ENCODE assay signal across 19 mouse cellular contexts in the genomic region with DNA sequence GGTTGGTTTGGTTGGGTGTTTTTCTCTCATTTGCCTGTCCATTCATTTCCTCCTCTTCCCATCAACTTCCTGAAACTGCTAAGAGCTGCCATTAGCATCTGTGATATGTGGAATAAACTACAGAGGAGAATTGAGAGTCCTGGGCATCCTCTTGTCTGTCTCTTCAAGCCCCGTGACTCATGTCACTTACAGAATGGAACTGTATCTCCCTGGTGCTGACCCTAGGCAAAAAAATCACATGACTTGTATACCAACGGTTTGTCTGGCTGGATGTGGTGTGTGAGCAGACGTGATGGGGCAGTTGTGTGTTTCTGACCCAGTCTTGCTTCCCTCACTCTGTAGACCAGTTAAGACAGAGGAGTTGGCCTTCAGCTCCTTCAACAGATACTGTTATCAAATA.
DNase-seq lines count a peak whose midpoint lies in the region; TF ChIP-seq lines count a peak whose summit lies in the region.
"Had no signal": no experiment of that assay in that cellular context is flagged by ENCODE, and none has a peak within 500 bp of the region (broad histone marks: within the 10 kb centered on the region; RNA-seq: fewer than 3 reads in every experiment).

No protein-coding gene starts in this region.

- no peak for TF ChIP-seq CTCF in testis, adult 2 months (IDR thresholded peaks at IDR 0.05; ENCODE audit: control insufficient read depth, insufficient read depth, insufficient replicate concordance, low read depth, low read length)
- TF ChIP-seq CTCF in CH12.LX (conservative IDR thresholded peaks at IDR 0.05 in 1 of 2, IDR thresholded peaks at IDR 0.05 in 1 of 2; ENCODE audit: low read depth in 2 of 2, low read length in 2 of 2): no peak

- no peaks in the 10 kb centered on the region for H3K79me2 ChIP-seq in CH12.LX (replicated peaks; ENCODE audit: control insufficient read depth, extremely low read depth, insufficient read depth, poor library complexity, severe bottlenecking)

- TF ChIP-seq RAD21 in CH12.LX (IDR thresholded peaks at IDR 0.05; ENCODE audit: low read depth, low read length): no peak

- no peak overlapping the region for H3K4me2 ChIP-seq in CH12.LX (ENCODE audit: insufficient read depth, low read depth, poor library complexity, severe bottlenecking)

- H3K9me3 ChIP-seq in CH12.LX (replicated peaks; ENCODE audit: low read length): no peaks in the 10 kb centered on the region

- dilution Hi-C loops in CH12.LX (cut with MboI; ENCODE audit: extremely low pct_ligation_motif_present, extremely low pct_unique_long_range_greater_than_20kb, low sequenced_read_pairs): no loop called here

- TF ChIP-seq POLR2A in testis, adult 2 months (IDR thresholded peaks at IDR 0.05; ENCODE audit: control insufficient read depth, low read depth, low read length): no peak
- TF ChIP-seq POLR2A in CH12.LX (IDR thresholded peaks at IDR 0.05; ENCODE audit: low read depth, low read length): no peak

- H3K36me3 ChIP-seq in testis, adult 2 months (ENCODE audit: control insufficient read depth, insufficient read depth, low read length): no peaks in the 10 kb centered on the region
- H3K36me3 ChIP-seq in CH12.LX (replicated peaks in 1 of 2; ENCODE audit: control insufficient read depth in 1 of 2, insufficient read depth in 1 of 2, low read length in 1 of 2): no peaks in the 10 kb centered on the region
- H3K36me3 ChIP-seq: G1E had no signal

- H3K4me1 ChIP-seq in testis, adult 2 months (ENCODE audit: control insufficient read depth, insufficient read depth, low read length): no peaks in the 10 kb centered on the region
- H3K4me1 ChIP-seq in CH12.LX (ENCODE audit: control insufficient read depth in 1 of 2, insufficient read depth in 2 of 2): peaks cover 5 to 15% of the 10 kb centered on the region in 2 experiments; a peak in 3 of 4 replicates

- no peak overlapping the region for H3K9ac ChIP-seq in CH12.LX (ENCODE audit: insufficient read depth, low read depth)

- intact Hi-C loops in heart, postnatal 10 days (cut with DNase I): no loop called here

- peak; percentile 53 for TF ChIP-seq EP300 in CH12.LX (IDR thresholded peaks at IDR 0.05; ENCODE audit: low read length)

- no peak overlapping the region for H3K4me3 ChIP-seq in testis, adult 2 months (ENCODE audit: control insufficient read depth, low read depth, low read length)
- H3K4me3 ChIP-seq in CH12.LX (replicated peaks in 1 of 3; ENCODE audit: low read depth in 2 of 3, low read length in 2 of 3, poor library complexity in 1 of 3): no peak overlapping the region

- no peaks in the 10 kb centered on the region for H3K27me3 ChIP-seq in testis, adult 2 months (ENCODE audit: control insufficient read depth, insufficient read depth, low read length)
- no peaks in the 10 kb centered on the region for H3K27me3 ChIP-seq in CH12.LX (replicated peaks)
- H3K27me3 ChIP-seq: Patski had no signal

- H3K27ac ChIP-seq in testis, adult 2 months (ENCODE audit: control insufficient read depth, insufficient read depth, low read depth, low read length): peak overlapping the region; percentile 26
- no peak overlapping the region for H3K27ac ChIP-seq in CH12.LX (ENCODE audit: insufficient read depth, low read depth)

- in situ Hi-C loops in CH12.LX (cut with MboI; ENCODE audit: low pct_ligation_motif_present, low pct_unique_long_range_greater_than_20kb, low sequenced_read_pairs): loop anchor here (25.0 kb wide), 1 partner anchor 231 kb away; no protein-coding TSS in a partner anchor

- peak; percentile 2 for DNase-seq in cerebellum, adult 11-12 months
- DNase-seq in cerebellum, postnatal 25 days: no peak
- DNase-seq in heart, adult 11 months: peak; percentile 41
- DNase-seq in heart, postnatal 10 days: no peak
- no peak for DNase-seq in testis, postnatal 14 days (ENCODE audit: low spot score)
- DNase-seq in CH12.LX (ENCODE audit: extremely low read depth): no peak
- no peak for DNase-seq in gastrocnemius, postnatal 10 days
- DNase-seq: adrenal gland, adult 2 months; adrenal gland, adult 8-10 months; adrenal gland, postnatal 10 days; adrenal gland, postnatal 14 days; adrenal gland, postnatal 25 days; adrenal gland, postnatal 36 days; B cell, adult 2 months; cerebellum, adult 11 months; cerebellum, adult 18-20 months had no signal

TF ChIP-seq in CH12.LX, 34 proteins besides CTCF, POLR2A, EP300 and RAD21:
- TF ChIP-seq HCFC1 (IDR thresholded peaks at IDR 0.05; ENCODE audit: low read depth, low read length): no peak
- no peak for TF ChIP-seq KAT2A (IDR thresholded peaks at IDR 0.05; ENCODE audit: insufficient replicate concordance, low read length)
- no peak for TF ChIP-seq ELF1 (IDR thresholded peaks at IDR 0.05; ENCODE audit: low read depth, low read length)
- TF ChIP-seq E2F4 (IDR thresholded peaks at IDR 0.05; ENCODE audit: insufficient replicate concordance, low read depth, low read length): no peak
- no peak for TF ChIP-seq ZMIZ1 (IDR thresholded peaks at IDR 0.05; ENCODE audit: low read depth, low read length)
- no peak for TF ChIP-seq CHD1 (IDR thresholded peaks at IDR 0.05; ENCODE audit: low read depth, low read length)
- no peak for TF ChIP-seq CHD2 (IDR thresholded peaks at IDR 0.05; ENCODE audit: low read length)
- no peak for TF ChIP-seq UBTF (IDR thresholded peaks at IDR 0.05; ENCODE audit: low read depth, low read length)
- TF ChIP-seq ETS1 (conservative IDR thresholded peaks at IDR 0.05; ENCODE audit: low read depth, low read length): 0 out of 2 replicates have a peak, but pooled peaks have one; percentile 8
- TF ChIP-seq MXI1 (IDR thresholded peaks at IDR 0.05; ENCODE audit: low read depth, low read length): no peak
- peak; percentile 62 for TF ChIP-seq BHLHE40 (IDR thresholded peaks at IDR 0.05; ENCODE audit: low read depth, low read length)
- TF ChIP-seq IRF4 (IDR thresholded peaks at IDR 0.05; ENCODE audit: low read depth, low read length): no peak
TF ChIP-seq in CH12.LX: peak in this region for 2.

Comparison
In these comparisons a context has a peak if more than half of its experiments do, and no peak if none do; other contexts are left out.
1. DNase-seq: peak in cerebellum, adult 11-12 months (single experiment) and heart, adult 11 months (single experiment); none in cerebellum, postnatal 25 days (0 of 2), heart, postnatal 10 days (0 of 2), testis, postnatal 14 days (single experiment), CH12.LX (single experiment) and gastrocnemius, postnatal 10 days (single experiment).